Mouse (Mus musculus) cerebellum, postnatal 14 days (tissue): ENCODE measurements around the gene Arhgef39.
A peak's percentile ranks its signal among the peaks of the same experiment; 100 is the strongest.
"Not testable (repeated sequence)": the region's sequence is repeated elsewhere in the genome, so short reads cannot be mapped to it uniquely, and the experiment has no call there.

Source experiments
- DNase-seq, 2 experiments: peaks; one replicate each; pipeline ENCODE4 v3.0.0; 2021; ENCODE audit warnings: mixed read lengths in 2 of 2

The Arhgef39 gene

GRCm38 (mm10) chr4:43507938-43508665, 8.6 kb upstream of the Arhgef39 start:
- peak; percentile 34 to 48 for DNase-seq

- DNase-seq = peak; percentile 89 to 94
Measured at GRCm38 (mm10) chr4:43506536-43507185, 7.2 kb upstream of the Arhgef39 start, which contains the start of gene Car9. TSS of gene Car9 (plus strand) at chr4:43506966.

GRCm38 (mm10) chr4:43506074-43506473, 6.6 kb upstream of the Arhgef39 start:
- no peak for DNase-seq

GRCm38 (mm10) chr4:43504269-43504668, 4.8 kb upstream of the Arhgef39 start:
- DNase-seq = no peak

GRCm38 (mm10) chr4:43503506-43503905, 4.0 kb upstream of the Arhgef39 start:
- no peak for DNase-seq

- no peak for DNase-seq
Measured at GRCm38 (mm10) chr4:43503041-43503440, 3.5 kb upstream of the Arhgef39 start.

GRCm38 (mm10) chr4:43498983-43499382, 512 bp downstream of the Arhgef39 start:
- peak; percentile 55 to 68 for DNase-seq

- no peak for DNase-seq
Measured at GRCm38 (mm10) chr4:43497946-43498345, 1.5 kb downstream of the Arhgef39 start.

- no peak for DNase-seq
Measured at GRCm38 (mm10) chr4:43497405-43497804, 2.1 kb downstream of the Arhgef39 start.

- DNase-seq = no peak
Measured at GRCm38 (mm10) chr4:43496587-43496986, 2.9 kb downstream of the Arhgef39 start.

GRCm38 (mm10) chr4:43493846-43494240, 5.7 kb downstream of the Arhgef39 start:
- DNase-seq = peak in 1 of 2 experiments; percentile 42

- peak; percentile 98 to 99 for DNase-seq
Measured at GRCm38 (mm10) chr4:43493186-43493845, 6.2 kb downstream of the Arhgef39 start.

GRCm38 (mm10) chr4:43492821-43493185, 6.7 kb downstream of the Arhgef39 start, which contains the start of gene Ccdc107:
TSS of gene Ccdc107 (plus strand) at chr4:43492900.
- DNase-seq = peak; percentile 89 to 96

GRCm38 (mm10) chr4:43492101-43492820, 7.2 kb downstream of the Arhgef39 start:
- no peak for DNase-seq

- DNase-seq = no peak
Measured at GRCm38 (mm10) chr4:43490801-43491200, 8.7 kb downstream of the Arhgef39 start.

- no peak for DNase-seq
Measured at GRCm38 (mm10) chr4:43489611-43490010, 9.9 kb downstream of the Arhgef39 start.

GRCm38 (mm10) chr4:43485666-43486065, 13.8 kb downstream of the Arhgef39 start:
- DNase-seq = not testable (repeated sequence)

GRCm38 (mm10) chr4:43483535-43484091, 15.9 kb downstream of the Arhgef39 start, which contains the start of gene Sit1:
TSS of gene Sit1 (minus strand) at chr4:43483734.
- no peak for DNase-seq

- DNase-seq = peak; percentile 62 to 74
Measured at GRCm38 (mm10) chr4:43482591-43482990, 16.9 kb downstream of the Arhgef39 start.

- no peak for DNase-seq
Measured at GRCm38 (mm10) chr4:43481894-43482456, 17.5 kb downstream of the Arhgef39 start.

GRCm38 (mm10) chr4:43480985-43481384, 18.5 kb downstream of the Arhgef39 start:
- DNase-seq = no peak
